20 mouse cellular contexts compared by ENCODE assay signal in the genomic region with DNA sequence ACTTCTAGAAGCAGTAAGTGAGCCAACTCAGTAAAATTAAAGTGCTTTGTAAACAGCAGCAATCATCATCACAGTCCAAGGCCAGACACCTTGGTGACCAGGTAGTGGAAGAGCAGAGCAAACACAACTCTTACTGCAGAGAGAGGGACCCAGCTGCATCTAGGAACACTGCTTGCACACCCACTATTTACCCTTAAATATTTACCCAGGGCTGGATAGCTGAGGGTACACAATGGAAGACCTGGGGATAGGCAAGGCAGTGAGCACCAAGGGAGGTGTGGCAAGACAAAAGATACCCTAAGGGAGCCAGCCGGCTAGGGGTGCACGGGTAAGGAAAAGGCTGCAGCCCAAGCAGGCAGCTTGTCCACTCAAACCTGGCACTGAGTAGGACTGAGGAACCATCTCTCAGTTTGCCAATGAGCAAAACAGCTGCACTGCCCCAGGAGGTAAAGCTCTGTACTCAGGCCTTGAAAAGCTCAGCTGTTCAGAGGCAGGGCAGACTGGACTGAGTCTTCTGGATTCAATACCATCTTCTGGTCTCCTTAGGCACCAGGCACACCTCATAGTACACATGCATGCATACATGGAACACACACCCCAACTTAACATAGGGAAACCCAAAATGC. TPM values are rescaled to one million over a fixed set of nuclear protein-coding genes. Genes with fewer than 3 reads are reported as not detected.
A peak's percentile ranks its signal among the peaks of the same experiment; 100 is the strongest.
DNase-seq lines count a peak whose midpoint lies in the region; ATAC-seq and TF ChIP-seq lines count a peak whose summit lies in the region.
"Had no signal": no experiment of that assay in that cellular context is flagged by ENCODE, and none has a peak within 500 bp of the region (broad histone marks: within the 10 kb centered on the region; RNA-seq: fewer than 3 reads in every experiment).

No protein-coding gene starts in this region.

- no peak for TF ChIP-seq CTCF in lung, embryonic 14.5 days (IDR thresholded peaks at IDR 0.05; ENCODE audit: low read depth)
- TF ChIP-seq CTCF in intestine, postnatal 0 days (IDR thresholded peaks at IDR 0.05; ENCODE audit: low read depth), result no peak

- H3K36me3 ChIP-seq in lung, embryonic 14.5 days (ENCODE audit: insufficient read depth), result peaks cover 9% of the 10 kb centered on the region
- no peaks in the 10 kb centered on the region; the same call in 1 of the 2 replicates for H3K36me3 ChIP-seq in intestine, postnatal 0 days (ENCODE audit: control insufficient read depth, insufficient read depth)
- no peaks in the 10 kb centered on the region for H3K36me3 ChIP-seq in liver, embryonic 16.5 days (ENCODE audit: control insufficient read depth, insufficient read depth)
- H3K36me3 ChIP-seq in stomach, embryonic 16.5 days (ENCODE audit: control insufficient read depth, insufficient read depth, low read length), result no peaks in the 10 kb centered on the region
- peaks cover 8% of the 10 kb centered on the region; the same call in 1 of the 2 replicates for H3K36me3 ChIP-seq in forebrain, embryonic 13.5 days (ENCODE audit: poor library complexity, severe bottlenecking)
- H3K36me3 ChIP-seq: midbrain, embryonic 15.5 days had no signal

- no peaks in the 10 kb centered on the region for H3K9me3 ChIP-seq in lung, embryonic 14.5 days (ENCODE audit: low read depth, low read length)
- no peaks in the 10 kb centered on the region for H3K9me3 ChIP-seq in intestine, postnatal 0 days (ENCODE audit: control insufficient read depth)
- H3K9me3 ChIP-seq in liver, embryonic 16.5 days (replicated peaks; ENCODE audit: control insufficient read depth, low read length), result no peaks in the 10 kb centered on the region
- H3K9me3 ChIP-seq in stomach, embryonic 16.5 days (replicated peaks; ENCODE audit: control insufficient read depth, low read length), result no peaks in the 10 kb centered on the region
- H3K9me3 ChIP-seq in forebrain, embryonic 13.5 days (replicated peaks), result no peaks in the 10 kb centered on the region
- H3K9me3 ChIP-seq: embryonic facial prominence, embryonic 12.5 days; heart, embryonic 12.5 days; hindbrain, embryonic 15.5 days; midbrain, embryonic 15.5 days; neural tube, embryonic 15.5 days had no signal

- no peak overlapping the region for H3K4me2 ChIP-seq in lung, embryonic 14.5 days
- H3K4me2 ChIP-seq in intestine, postnatal 0 days (replicated peaks; ENCODE audit: low read depth), result no peak overlapping the region
- H3K4me2 ChIP-seq in liver, embryonic 16.5 days (ENCODE audit: low read depth, low read length), result no peak overlapping the region; the same call in 1 of the 2 replicates
- H3K4me2 ChIP-seq in stomach, embryonic 16.5 days (ENCODE audit: low read depth, low read length), result no peak overlapping the region; the same call in 1 of the 2 replicates
- no peak overlapping the region for H3K4me2 ChIP-seq in forebrain, embryonic 13.5 days
- H3K4me2 ChIP-seq: embryonic facial prominence, embryonic 12.5 days; heart, embryonic 12.5 days; hindbrain, embryonic 15.5 days; midbrain, embryonic 15.5 days; neural tube, embryonic 15.5 days had no signal

- no peak overlapping the region for H3K9ac ChIP-seq in lung, embryonic 14.5 days
- no peak overlapping the region for H3K9ac ChIP-seq in intestine, postnatal 0 days (ENCODE audit: low read depth, low read length)
- no peak overlapping the region; the same call in 1 of the 2 replicates for H3K9ac ChIP-seq in liver, embryonic 16.5 days (ENCODE audit: low read depth, low read length)
- H3K9ac ChIP-seq in stomach, embryonic 16.5 days (ENCODE audit: low read length), result no peak overlapping the region
- H3K9ac ChIP-seq in forebrain, embryonic 13.5 days, result no peak overlapping the region
- H3K9ac ChIP-seq: embryonic facial prominence, embryonic 12.5 days; hindbrain, embryonic 15.5 days; midbrain, embryonic 15.5 days; neural tube, embryonic 15.5 days had no signal

- DNase-seq in lung, embryonic 14.5 days, result no peak
- no peak for DNase-seq in lung, postnatal 4 days
- no peak for DNase-seq in left cerebral cortex, postnatal 10 days (ENCODE audit: extremely low spot score in 1 of 2, low spot score in 2 of 2)
- DNase-seq: cerebellum, adult 9-11 months; heart, postnatal 14 days; kidney, adult 18-20 months had no signal

- H3K27me3 ChIP-seq in lung, embryonic 14.5 days (ENCODE audit: insufficient read depth, low read length), result no peaks in the 10 kb centered on the region
- no peaks in the 10 kb centered on the region for H3K27me3 ChIP-seq in intestine, postnatal 0 days (replicated peaks; ENCODE audit: control insufficient read depth, insufficient read depth, low read length)
- H3K27me3 ChIP-seq in liver, embryonic 16.5 days (ENCODE audit: control insufficient read depth, insufficient read depth, low read depth, low read length), result no peaks in the 10 kb centered on the region
- H3K27me3 ChIP-seq in stomach, embryonic 16.5 days (ENCODE audit: control insufficient read depth, insufficient read depth, low read length), result no peaks in the 10 kb centered on the region
- no peaks in the 10 kb centered on the region for H3K27me3 ChIP-seq in forebrain, embryonic 13.5 days
- H3K27me3 ChIP-seq: embryonic facial prominence, embryonic 12.5 days; heart, embryonic 12.5 days; hindbrain, embryonic 15.5 days; midbrain, embryonic 15.5 days; neural tube, embryonic 15.5 days had no signal

- intact Hi-C loops in left cerebral cortex, postnatal 10 days (cut with DNase I), result no loop called here

- ATAC-seq in lung, embryonic 14.5 days (ENCODE audit: insufficient read depth), result peak; percentile 47; the same call in 1 of the 2 replicates
- ATAC-seq in intestine, postnatal 0 days, result peak; percentile 22
- peak; percentile 80 for ATAC-seq in liver, embryonic 16.5 days (ENCODE audit: low read depth)
- peak; percentile 80 for ATAC-seq in stomach, embryonic 16.5 days (ENCODE audit: insufficient read depth, low FRiP score)
- ATAC-seq in forebrain, embryonic 13.5 days, result no peak
- ATAC-seq: forebrain, embryonic 16.5 days; midbrain, embryonic 15.5 days had no signal

- H3K4me1 ChIP-seq in lung, embryonic 14.5 days (ENCODE audit: insufficient read depth), result peaks cover 10% of the 10 kb centered on the region
- peaks cover 15% of the 10 kb centered on the region; the same call in 1 of the 2 replicates for H3K4me1 ChIP-seq in intestine, postnatal 0 days (replicated peaks; ENCODE audit: control insufficient read depth, insufficient read depth, low read length)
- H3K4me1 ChIP-seq in liver, embryonic 16.5 days (ENCODE audit: control insufficient read depth, low read depth, low read length), result peaks cover 43% of the 10 kb centered on the region
- peaks cover 46% of the 10 kb centered on the region for H3K4me1 ChIP-seq in stomach, embryonic 16.5 days (ENCODE audit: control insufficient read depth, insufficient read depth, low read length)
- peaks cover 13% of the 10 kb centered on the region for H3K4me1 ChIP-seq in forebrain, embryonic 13.5 days

- peak overlapping the region; percentile 59; the same call in 1 of the 2 replicates for H3K27ac ChIP-seq in lung, embryonic 14.5 days (ENCODE audit: low read depth)
- no peak overlapping the region for H3K27ac ChIP-seq in intestine, postnatal 0 days (ENCODE audit: low read depth, low read length)
- peak overlapping the region; percentile 58 for H3K27ac ChIP-seq in liver, embryonic 16.5 days (ENCODE audit: low read length)
- peak overlapping the region; percentile 72 for H3K27ac ChIP-seq in stomach, embryonic 16.5 days (ENCODE audit: low read length)
- no peak overlapping the region for H3K27ac ChIP-seq in forebrain, embryonic 13.5 days
- H3K27ac ChIP-seq: embryonic facial prominence, embryonic 12.5 days; hindbrain, embryonic 15.5 days; kidney, postnatal 0 days; midbrain, embryonic 15.5 days; neural tube, embryonic 15.5 days had no signal

- no peak overlapping the region for H3K4me3 ChIP-seq in lung, embryonic 14.5 days (ENCODE audit: low read depth, low read length)
- H3K4me3 ChIP-seq in intestine, postnatal 0 days (ENCODE audit: low read depth, low read length), result no peak overlapping the region
- no peak overlapping the region for H3K4me3 ChIP-seq in liver, embryonic 16.5 days (ENCODE audit: low read depth, low read length)
- no peak overlapping the region for H3K4me3 ChIP-seq in stomach, embryonic 16.5 days (replicated peaks; ENCODE audit: low read length)
- H3K4me3 ChIP-seq in forebrain, embryonic 13.5 days, result no peak overlapping the region
- H3K4me3 ChIP-seq: embryonic facial prominence, embryonic 12.5 days; heart, embryonic 12.5 days; hindbrain, embryonic 15.5 days; midbrain, embryonic 15.5 days; neural tube, embryonic 15.5 days had no signal

- 58% methylated on average over 2 of the region's 2 CpGs for WGBS in lung, embryonic 14.5 days
- WGBS in intestine, postnatal 0 days, result 53% methylated on average over 2 of the region's 2 CpGs
- 73% methylated on average over 2 of the region's 2 CpGs for WGBS in liver, embryonic 16.5 days (ENCODE audit: insufficient replicate concordance)
- 53% methylated on average over 2 of the region's 2 CpGs for WGBS in stomach, embryonic 16.5 days
- WGBS in forebrain, embryonic 13.5 days, result 49% methylated on average over 2 of the region's 2 CpGs

RNA-seq across cellular contexts. Expression of a gene that starts 15.4 kb away (rescaled TPM):
- polyA plus RNA-seq in lung, embryonic 14.5 days (2014; fragmentation: Nextera tagmentation; extraction: Ambion mirVana), result 4.7 and 6.2 TPM in 2 replicates
- polyA plus RNA-seq in intestine, postnatal 0 days (2015; fragmentation: Nextera tagmentation; extraction: Ambion mirVana), result 13.9 and 15.0 TPM in 2 replicates
- polyA plus RNA-seq in liver, embryonic 16.5 days (2015; fragmentation: Nextera tagmentation; extraction: Ambion mirVana), result 9.5 and 11.3 TPM in 2 replicates
- 19.1 and 20.4 TPM in 2 replicates for polyA plus RNA-seq in stomach, embryonic 16.5 days (2015; fragmentation: Nextera tagmentation; extraction: Ambion mirVana)
- 10 to 100 TPM; 78.7 to 79.3 TPM for total RNA-seq in left cerebral cortex, postnatal 10 days (2021)
- polyA plus RNA-seq in forebrain, embryonic 13.5 days (2015; fragmentation: Nextera tagmentation; extraction: Ambion mirVana), result 22.4 and 23.6 TPM in 2 replicates

RNA-seq across cellular contexts. Expression of a gene that starts 29.6 kb away (rescaled TPM):
- 0.27 and 0.38 TPM in 2 replicates for polyA plus RNA-seq in lung, embryonic 14.5 days (2014; fragmentation: Nextera tagmentation; extraction: Ambion mirVana)
- polyA plus RNA-seq in intestine, postnatal 0 days (2015; fragmentation: Nextera tagmentation; extraction: Ambion mirVana), result 0.14 TPM in 1 of 2 replicates, not detected in the other
- 0.48 and 0.59 TPM in 2 replicates for polyA plus RNA-seq in liver, embryonic 16.5 days (2015; fragmentation: Nextera tagmentation; extraction: Ambion mirVana)
- polyA plus RNA-seq in stomach, embryonic 16.5 days (2015; fragmentation: Nextera tagmentation; extraction: Ambion mirVana), result 2.8 and 3.7 TPM in 2 replicates
- under 1 TPM; 0.36 to 0.45 TPM for total RNA-seq in left cerebral cortex, postnatal 10 days (2021)
- 0.23 and 0.35 TPM in 2 replicates for polyA plus RNA-seq in forebrain, embryonic 13.5 days (2015; fragmentation: Nextera tagmentation; extraction: Ambion mirVana)
- polyA plus RNA-seq: forebrain, embryonic 16.5 days had no signal

RNA-seq across cellular contexts. Expression of a gene that starts 29.8 kb away (rescaled TPM):
- polyA plus RNA-seq in lung, embryonic 14.5 days (2014; fragmentation: Nextera tagmentation; extraction: Ambion mirVana), result 0.11 TPM in 2 replicates
- not detected in 2 replicates for polyA plus RNA-seq in intestine, postnatal 0 days (2015; fragmentation: Nextera tagmentation; extraction: Ambion mirVana)
- polyA plus RNA-seq in liver, embryonic 16.5 days (2015; fragmentation: Nextera tagmentation; extraction: Ambion mirVana), result not detected in 2 replicates
- polyA plus RNA-seq in stomach, embryonic 16.5 days (2015; fragmentation: Nextera tagmentation; extraction: Ambion mirVana), result 1.8 and 3.3 TPM in 2 replicates
- under 1 TPM; 0.49 to 0.94 TPM for total RNA-seq in left cerebral cortex, postnatal 10 days (2021)
- 0.15 and 0.21 TPM in 2 replicates for polyA plus RNA-seq in forebrain, embryonic 13.5 days (2015; fragmentation: Nextera tagmentation; extraction: Ambion mirVana)
- total RNA-seq: gastrocnemius, adult 18-20 months; granulocyte monocyte progenitor cell, adult 5-6 weeks; heart, postnatal 14 days; megakaryocyte, adult 5-6 weeks had no signal
- polyA plus RNA-seq: kidney, postnatal 0 days had no signal

RNA-seq across cellular contexts. Expression of a gene that starts 29.9 kb away (rescaled TPM):
- 180 and 183 TPM in 2 replicates for polyA plus RNA-seq in lung, embryonic 14.5 days (2014; fragmentation: Nextera tagmentation; extraction: Ambion mirVana)
- 99.5 and 102 TPM in 2 replicates for polyA plus RNA-seq in intestine, postnatal 0 days (2015; fragmentation: Nextera tagmentation; extraction: Ambion mirVana)
- polyA plus RNA-seq in liver, embryonic 16.5 days (2015; fragmentation: Nextera tagmentation; extraction: Ambion mirVana), result 71.1 and 74.2 TPM in 2 replicates
- polyA plus RNA-seq in stomach, embryonic 16.5 days (2015; fragmentation: Nextera tagmentation; extraction: Ambion mirVana), result 141 and 153 TPM in 2 replicates
- 10 to 100 TPM; 51.7 to 55.2 TPM for total RNA-seq in left cerebral cortex, postnatal 10 days (2021)
- polyA plus RNA-seq in forebrain, embryonic 13.5 days (2015; fragmentation: Nextera tagmentation; extraction: Ambion mirVana), result 130 TPM in 2 replicates

RNA-seq across cellular contexts. Expression of a gene that starts 39.3 kb away (rescaled TPM):
- polyA plus RNA-seq in lung, embryonic 14.5 days (2014; fragmentation: Nextera tagmentation; extraction: Ambion mirVana), result 77.3 and 83.5 TPM in 2 replicates
- 108 and 118 TPM in 2 replicates for polyA plus RNA-seq in intestine, postnatal 0 days (2015; fragmentation: Nextera tagmentation; extraction: Ambion mirVana)
- 37.2 and 37.4 TPM in 2 replicates for polyA plus RNA-seq in liver, embryonic 16.5 days (2015; fragmentation: Nextera tagmentation; extraction: Ambion mirVana)
- 101 and 102 TPM in 2 replicates for polyA plus RNA-seq in stomach, embryonic 16.5 days (2015; fragmentation: Nextera tagmentation; extraction: Ambion mirVana)
- 10 to 100 TPM; 18.4 to 24.1 TPM for total RNA-seq in left cerebral cortex, postnatal 10 days (2021)
- 39.3 and 40.6 TPM in 2 replicates for polyA plus RNA-seq in forebrain, embryonic 13.5 days (2015; fragmentation: Nextera tagmentation; extraction: Ambion mirVana)

Comparison
In these comparisons a context has a peak if more than half of its experiments do, and no peak if none do; other contexts are left out.
1. H3K27ac ChIP-seq: peak in lung, embryonic 14.5 days (single experiment), liver, embryonic 16.5 days (single experiment) and stomach, embryonic 16.5 days (single experiment); none in intestine, postnatal 0 days (single experiment) and forebrain, embryonic 13.5 days (single experiment).